Mouse (Mus musculus): ENCODE measurements at regions not wholly inside any gene's neighbourhood (a gene's known extent, or its start where the extent isn't known, plus 50 kb on each side); places are given as distances from the start of the nearest gene placed in this dataset.

DNA sequence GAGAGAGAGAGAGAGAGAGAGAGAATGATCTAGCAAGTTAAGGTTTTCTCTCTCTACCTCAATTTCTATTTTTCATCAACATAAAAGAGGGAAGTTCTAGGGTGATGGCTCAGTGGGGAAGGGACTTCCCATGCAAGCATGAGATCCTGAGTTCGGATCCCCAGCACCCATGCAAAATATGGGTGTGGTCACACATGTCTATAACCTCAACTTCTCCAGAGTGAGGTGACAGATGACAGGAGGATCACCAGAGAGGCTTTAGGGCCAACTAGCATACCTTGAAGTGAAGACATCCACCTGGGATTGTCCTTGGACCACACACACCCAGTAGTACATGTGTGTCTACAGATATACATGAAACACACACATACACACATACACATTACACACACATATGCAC is 306.7 kb upstream of the Kazn start:
- Histone ChIP-seq H3K27ac (ENCODE audit: insufficient read depth, low read length) (no peak overlapping the region), H3K9ac (ENCODE audit: low read depth, poor library complexity, severe bottlenecking) (no peak overlapping the region), H3K9me3 (replicated peaks; ENCODE audit: control insufficient read depth, insufficient read depth, low read length, poor library complexity, severe bottlenecking) (no peaks in the 10 kb centered on the region), H3K27me3 (ENCODE audit: control insufficient read depth, insufficient read depth, low read length, poor library complexity, severe bottlenecking) (no peaks in the 10 kb centered on the region), H3K4me3 (ENCODE audit: low read depth, low read length) (no peak overlapping the region), H3K36me3 (ENCODE audit: control insufficient read depth, insufficient read depth, low read length, poor library complexity, severe bottlenecking) (no peaks in the 10 kb centered on the region), H3K4me1 (ENCODE audit: control insufficient read depth, insufficient read depth, low read length) (no peaks in the 10 kb centered on the region)
- TF ChIP-seq EP300 (IDR thresholded peaks at IDR 0.05; ENCODE audit: insufficient read depth, low read depth, low read length) (no peak), POLR2A (IDR thresholded peaks at IDR 0.05; ENCODE audit: insufficient read depth, low read length) (no peak), CTCF (IDR thresholded peaks at IDR 0.05; ENCODE audit: low read depth, low read length) (no peak)

DNA sequence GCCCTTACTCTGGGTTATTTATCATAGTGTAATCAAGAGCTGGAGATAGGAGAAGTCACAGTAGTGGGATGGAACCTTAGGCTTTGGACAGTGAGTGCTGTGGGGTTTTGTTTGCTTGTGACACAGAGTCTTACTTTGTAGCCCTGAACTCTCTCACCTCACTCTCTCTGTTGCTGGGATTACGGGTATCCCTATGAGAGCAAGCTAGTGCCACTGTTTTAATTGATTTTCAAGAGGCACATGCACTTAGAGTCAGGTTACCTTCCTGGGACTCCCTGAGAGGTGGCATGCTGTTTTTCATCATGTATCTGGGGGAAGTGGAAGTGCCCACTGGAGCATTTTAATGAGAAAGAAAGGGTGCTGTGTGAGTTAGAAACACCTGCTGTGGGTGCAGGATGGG is 306.0 kb upstream of the Kazn start:
- Histone ChIP-seq H3K4me1 (ENCODE audit: control insufficient read depth, insufficient read depth, low read length) (no peaks in the 10 kb centered on the region), H3K9ac (ENCODE audit: low read depth, poor library complexity, severe bottlenecking) (no peak overlapping the region), H3K9me3 (replicated peaks; ENCODE audit: control insufficient read depth, insufficient read depth, low read length, poor library complexity, severe bottlenecking) (no peaks in the 10 kb centered on the region), H3K4me3 (ENCODE audit: low read depth, low read length) (no peak overlapping the region), H3K36me3 (ENCODE audit: control insufficient read depth, insufficient read depth, low read length, poor library complexity, severe bottlenecking) (no peaks in the 10 kb centered on the region), H3K27ac (ENCODE audit: insufficient read depth, low read length) (no peak overlapping the region), H3K27me3 (ENCODE audit: control insufficient read depth, insufficient read depth, low read length, poor library complexity, severe bottlenecking) (no peaks in the 10 kb centered on the region)
- TF ChIP-seq POLR2A (IDR thresholded peaks at IDR 0.05; ENCODE audit: insufficient read depth, low read length) (no peak), CTCF (IDR thresholded peaks at IDR 0.05; ENCODE audit: low read depth, low read length) (no peak), EP300 (IDR thresholded peaks at IDR 0.05; ENCODE audit: insufficient read depth, low read depth, low read length) (no peak)

DNA sequence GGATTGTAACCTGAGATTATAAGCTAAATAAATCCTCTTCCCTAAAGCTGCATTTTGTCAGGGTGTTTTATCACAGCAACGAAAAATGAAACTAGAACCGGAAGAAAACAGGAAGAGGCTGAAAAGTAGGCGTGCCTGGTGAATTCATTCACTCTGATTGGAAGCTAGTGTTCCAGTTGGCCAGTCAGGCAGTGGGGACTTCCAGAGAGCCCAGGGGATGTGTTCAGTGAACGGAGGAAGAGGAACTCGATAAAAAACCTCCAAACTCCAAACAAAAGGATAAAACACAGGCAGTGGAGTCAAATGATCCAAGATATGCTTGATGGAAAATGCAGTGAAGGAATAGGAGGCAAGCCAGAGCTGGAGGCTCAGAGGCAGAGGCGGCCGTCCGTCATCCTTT is 305.5 kb upstream of the Kazn start:
- Histone ChIP-seq H3K9me3 (replicated peaks; ENCODE audit: control insufficient read depth, insufficient read depth, low read length, poor library complexity, severe bottlenecking) (no peaks in the 10 kb centered on the region), H3K36me3 (ENCODE audit: control insufficient read depth, insufficient read depth, low read length, poor library complexity, severe bottlenecking) (no peaks in the 10 kb centered on the region), H3K4me1 (ENCODE audit: control insufficient read depth, insufficient read depth, low read length) (no peaks in the 10 kb centered on the region), H3K27ac (ENCODE audit: insufficient read depth, low read length) (no peak overlapping the region), H3K9ac (ENCODE audit: low read depth, poor library complexity, severe bottlenecking) (no peak overlapping the region), H3K4me3 (ENCODE audit: low read depth, low read length) (no peak overlapping the region), H3K27me3 (ENCODE audit: control insufficient read depth, insufficient read depth, low read length, poor library complexity, severe bottlenecking) (no peaks in the 10 kb centered on the region)
- TF ChIP-seq POLR2A (IDR thresholded peaks at IDR 0.05; ENCODE audit: insufficient read depth, low read length): no peak
- TF ChIP-seq CTCF (IDR thresholded peaks at IDR 0.05; ENCODE audit: low read depth, low read length): no peak
- no peak for TF ChIP-seq EP300 (IDR thresholded peaks at IDR 0.05; ENCODE audit: insufficient read depth, low read depth, low read length)

DNA sequence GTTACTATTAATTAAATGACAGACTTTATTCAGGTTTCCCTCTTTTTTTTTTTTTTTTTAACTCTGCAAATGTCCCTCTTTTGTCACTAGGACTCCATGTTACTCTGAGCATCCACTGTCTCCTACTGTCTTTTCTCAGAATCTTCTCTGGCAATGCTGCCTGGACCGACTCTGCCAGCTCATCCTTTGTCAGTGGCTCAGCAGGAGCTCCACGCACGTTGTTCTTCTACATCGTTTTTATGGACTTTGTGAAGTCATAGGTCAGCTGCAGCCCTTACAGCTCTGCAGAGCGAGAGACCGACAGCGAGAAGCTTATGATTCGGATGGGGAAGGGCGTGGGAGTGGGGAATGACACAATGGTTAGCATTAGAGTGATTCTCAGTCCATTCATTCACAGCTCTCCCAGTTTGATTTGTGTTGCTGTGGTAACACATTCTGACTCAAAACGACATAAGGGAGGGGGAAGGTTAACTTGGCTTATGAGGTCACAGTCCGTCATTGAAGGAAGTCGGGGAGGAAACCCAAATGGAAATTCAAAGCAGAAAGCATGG is 300.1 kb upstream of the Kazn start:
- TF ChIP-seq POLR2A (IDR thresholded peaks at IDR 0.05; ENCODE audit: insufficient read depth, low read length) (no peak), EP300 (IDR thresholded peaks at IDR 0.05; ENCODE audit: insufficient read depth, low read depth, low read length) (no peak), CTCF (IDR thresholded peaks at IDR 0.05; ENCODE audit: low read depth, low read length) (no peak)
- H3K27ac ChIP-seq (ENCODE audit: insufficient read depth, low read length): no peak overlapping the region
- H3K36me3 ChIP-seq (ENCODE audit: control insufficient read depth, insufficient read depth, low read length, poor library complexity, severe bottlenecking): no peaks in the 10 kb centered on the region
- H3K4me1 ChIP-seq (ENCODE audit: control insufficient read depth, insufficient read depth, low read length): no peaks in the 10 kb centered on the region
- no peak overlapping the region for H3K9ac ChIP-seq (ENCODE audit: low read depth, poor library complexity, severe bottlenecking)
- no peaks in the 10 kb centered on the region for H3K9me3 ChIP-seq (replicated peaks; ENCODE audit: control insufficient read depth, insufficient read depth, low read length, poor library complexity, severe bottlenecking)
- no peak overlapping the region for H3K4me3 ChIP-seq (ENCODE audit: low read depth, low read length)
- no peaks in the 10 kb centered on the region for H3K27me3 ChIP-seq (ENCODE audit: control insufficient read depth, insufficient read depth, low read length, poor library complexity, severe bottlenecking)

DNA sequence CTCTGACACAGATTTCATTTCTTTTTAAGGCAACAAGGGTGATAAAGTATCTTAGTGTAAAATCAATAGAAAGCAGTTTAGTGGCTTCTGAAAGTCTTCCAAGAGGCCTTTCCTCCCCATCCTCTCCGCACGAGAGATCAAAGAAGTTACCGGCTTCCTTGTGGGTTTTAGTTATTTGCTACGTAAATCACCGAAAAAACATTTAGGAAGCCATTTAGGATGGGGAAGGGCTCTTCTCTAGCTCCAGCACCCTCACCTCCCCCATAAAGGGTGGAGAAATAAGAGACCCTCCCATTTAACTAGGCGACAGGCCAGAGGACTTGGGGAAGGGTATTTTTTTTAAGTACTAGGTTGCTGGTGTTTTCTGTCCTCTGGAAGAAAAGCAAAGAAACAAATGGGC is 287.9 kb upstream of the Kazn start:
- Histone ChIP-seq H3K9ac (ENCODE audit: low read depth, poor library complexity, severe bottlenecking) (no peak overlapping the region), H3K27ac (ENCODE audit: insufficient read depth, low read length) (no peak overlapping the region), H3K36me3 (ENCODE audit: control insufficient read depth, insufficient read depth, low read length, poor library complexity, severe bottlenecking) (no peaks in the 10 kb centered on the region), H3K4me1 (ENCODE audit: control insufficient read depth, insufficient read depth, low read length) (no peaks in the 10 kb centered on the region), H3K4me3 (ENCODE audit: low read depth, low read length) (no peak overlapping the region), H3K9me3 (replicated peaks; ENCODE audit: control insufficient read depth, insufficient read depth, low read length, poor library complexity, severe bottlenecking) (no peaks in the 10 kb centered on the region), H3K27me3 (ENCODE audit: control insufficient read depth, insufficient read depth, low read length, poor library complexity, severe bottlenecking) (no peaks in the 10 kb centered on the region)
- TF ChIP-seq EP300 (IDR thresholded peaks at IDR 0.05; ENCODE audit: insufficient read depth, low read depth, low read length): no peak
- no peak for TF ChIP-seq CTCF (IDR thresholded peaks at IDR 0.05; ENCODE audit: low read depth, low read length)
- TF ChIP-seq POLR2A (IDR thresholded peaks at IDR 0.05; ENCODE audit: insufficient read depth, low read length): no peak

DNA sequence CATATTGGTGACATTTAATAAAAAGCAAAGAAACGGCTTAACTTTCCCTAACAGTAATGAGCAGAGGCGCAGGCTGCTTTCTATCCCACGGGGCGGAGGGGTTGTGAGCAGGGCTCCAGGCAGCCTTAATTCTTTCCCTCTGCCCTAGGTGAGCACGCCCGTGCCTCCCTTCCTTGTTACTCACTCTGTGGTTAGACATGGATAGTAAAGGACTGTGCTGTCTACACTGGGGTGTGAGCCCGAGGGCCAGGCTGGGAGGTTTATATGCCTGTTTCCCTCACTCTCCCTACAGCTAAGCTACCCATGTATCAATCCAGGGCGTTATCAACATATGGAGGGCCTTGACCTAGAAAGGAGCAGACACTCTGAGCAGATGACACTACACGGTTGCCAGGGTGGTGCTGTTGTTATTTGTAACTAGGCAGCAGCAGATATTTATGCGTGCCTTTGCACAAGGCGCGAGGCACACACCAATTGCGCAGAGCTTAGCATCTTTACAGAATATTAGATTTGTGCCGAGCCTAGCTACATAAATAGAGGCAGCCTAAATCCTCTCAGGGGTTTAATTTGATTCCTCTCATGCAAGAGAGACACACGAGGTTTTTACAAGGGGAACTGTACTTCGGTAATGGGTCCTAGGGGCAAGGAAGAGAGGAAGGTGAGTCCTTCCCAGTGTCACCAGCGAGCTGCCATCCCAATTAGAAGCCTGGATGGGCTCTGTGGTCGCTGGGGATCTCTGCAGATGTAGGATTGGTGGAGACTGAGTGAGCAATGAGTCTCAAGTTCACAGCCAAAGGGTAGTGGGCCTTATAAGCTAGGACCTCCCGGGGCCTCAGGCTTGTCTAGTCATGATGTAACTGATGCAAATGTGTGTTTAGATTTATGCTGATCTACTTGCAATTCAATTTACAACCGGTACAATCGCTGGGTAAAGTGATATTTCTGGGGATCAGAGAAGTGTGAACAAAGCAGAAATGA is 278.6 kb upstream of the Kazn start:
- no peaks in the 10 kb centered on the region for H3K36me3 ChIP-seq (ENCODE audit: control insufficient read depth, insufficient read depth, low read length, poor library complexity, severe bottlenecking)
- TF ChIP-seq EP300 (IDR thresholded peaks at IDR 0.05; ENCODE audit: insufficient read depth, low read depth, low read length) (no peak), CTCF (IDR thresholded peaks at IDR 0.05; ENCODE audit: low read depth, low read length) (no peak), POLR2A (IDR thresholded peaks at IDR 0.05; ENCODE audit: insufficient read depth, low read length) (no peak)
- no peak overlapping the region for H3K9ac ChIP-seq (ENCODE audit: low read depth, poor library complexity, severe bottlenecking)
- H3K27me3 ChIP-seq (ENCODE audit: control insufficient read depth, insufficient read depth, low read length, poor library complexity, severe bottlenecking): no peaks in the 10 kb centered on the region
- no peak overlapping the region for H3K4me3 ChIP-seq (ENCODE audit: low read depth, low read length)
- H3K4me1 ChIP-seq (ENCODE audit: control insufficient read depth, insufficient read depth, low read length): no peaks in the 10 kb centered on the region
- no peaks in the 10 kb centered on the region; the same call in 1 of the 2 replicates for H3K9me3 ChIP-seq (replicated peaks; ENCODE audit: control insufficient read depth, insufficient read depth, low read length, poor library complexity, severe bottlenecking)
- no peak overlapping the region for H3K27ac ChIP-seq (ENCODE audit: insufficient read depth, low read length)
